Mouse (Mus musculus): ENCODE results near the gene Fabp2. TPM values are rescaled to one million over a fixed set of nuclear protein-coding genes. Genes with fewer than 3 reads are reported as not detected.

Fabp2 gene
- polyA plus RNA-seq, 1 experiment from 2014 or later: 1,335 TPM

GRCm38 (mm10) chr3:122916191-122916680 is 21.4 kb downstream of the Fabp2 start:
- no peaks in the 10 kb centered on the region for H3K27me3 ChIP-seq (replicated peaks; ENCODE audit: control insufficient read depth, insufficient read depth, low read length)
- H3K36me3 ChIP-seq (ENCODE audit: control insufficient read depth, insufficient read depth, low read length): no peaks in the 10 kb centered on the region
- no peak overlapping the region for H3K4me2 ChIP-seq (ENCODE audit: low read depth, low read length)
- no peak overlapping the region for H3K9ac ChIP-seq (ENCODE audit: low read depth, low read length)
- no peak overlapping the region for H3K27ac ChIP-seq (ENCODE audit: low read length)
- H3K9me3 ChIP-seq (ENCODE audit: control insufficient read depth, low read length): no peaks in the 10 kb centered on the region
- WGBS: 78% methylated on average over 6 of the region's 6 CpGs
- no peaks in the 10 kb centered on the region for H3K4me1 ChIP-seq (ENCODE audit: control insufficient read depth, insufficient read depth, low read length)
- ATAC-seq: no peak
- no peak overlapping the region for H3K4me3 ChIP-seq (ENCODE audit: low read length)

DNA sequence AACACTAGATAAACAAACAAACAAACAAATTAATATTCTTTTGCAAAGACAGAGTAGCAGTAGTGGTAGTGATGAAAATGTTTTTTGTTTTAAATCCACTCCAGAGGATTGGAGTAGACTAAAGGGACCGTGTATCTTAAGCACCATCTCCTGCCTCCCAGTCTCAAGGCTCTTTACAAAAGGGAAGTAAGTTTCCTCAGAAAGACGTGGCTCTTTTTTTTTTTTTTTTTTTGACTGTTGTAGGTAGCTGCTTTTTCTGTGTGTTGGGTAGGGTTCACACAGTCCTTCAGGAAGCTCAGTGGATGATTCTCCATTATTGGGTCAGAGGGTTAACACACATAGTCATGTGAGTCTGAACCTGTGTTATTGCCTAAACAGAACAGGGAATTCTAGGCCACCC is 23.8 kb downstream of the Fabp2 start:
- H3K36me3 ChIP-seq (ENCODE audit: control insufficient read depth, insufficient read depth, low read length): no peaks in the 10 kb centered on the region
- no peak overlapping the region for H3K4me3 ChIP-seq (ENCODE audit: low read length)
- 73% methylated on average over 2 of the region's 2 CpGs for WGBS
- H3K4me1 ChIP-seq (ENCODE audit: control insufficient read depth, insufficient read depth, low read length): no peaks in the 10 kb centered on the region
- H3K27me3 ChIP-seq (replicated peaks; ENCODE audit: control insufficient read depth, insufficient read depth, low read length): no peaks in the 10 kb centered on the region
- H3K4me2 ChIP-seq (ENCODE audit: low read depth, low read length): no peak overlapping the region
- H3K9ac ChIP-seq (ENCODE audit: low read depth, low read length): no peak overlapping the region
- no peak for ATAC-seq
- no peak overlapping the region for H3K27ac ChIP-seq (ENCODE audit: low read length)
- no peaks in the 10 kb centered on the region for H3K9me3 ChIP-seq (ENCODE audit: control insufficient read depth, low read length)

DNA sequence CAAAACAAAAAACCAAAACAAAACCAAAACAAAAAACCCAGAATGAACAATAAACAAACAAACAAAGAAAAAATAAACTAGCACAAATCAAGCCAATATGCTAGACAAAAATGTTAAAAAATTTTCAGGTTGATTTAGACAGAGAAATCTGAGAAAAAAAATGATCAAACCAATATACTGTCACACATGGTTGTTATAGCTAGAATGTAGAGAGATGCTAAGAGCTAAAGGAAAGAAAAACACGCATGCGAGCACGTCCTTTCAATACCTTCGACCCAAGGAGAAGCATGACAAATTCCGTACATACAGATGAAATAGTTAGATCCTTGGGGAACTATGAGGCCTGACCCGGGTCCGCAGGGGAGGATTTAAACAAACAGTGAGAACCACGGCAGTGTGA is 24.4 kb downstream of the Fabp2 start, which contains the start of gene Gm10959:
Gene Gm10959, minus strand, starts transcription at position 101 of the 400 bp plus-strand sequence.
- Histone ChIP-seq H3K36me3 (ENCODE audit: control insufficient read depth, insufficient read depth, low read length) (no peaks in the 10 kb centered on the region), H3K4me2 (ENCODE audit: low read depth, low read length) (no peak within 1 kb of the TSS), H3K4me3 (ENCODE audit: low read length) (no peak within 1 kb of the TSS), H3K27ac (ENCODE audit: low read length) (no peak within 1 kb of the TSS), H3K9me3 (ENCODE audit: control insufficient read depth, low read length) (no peaks in the 10 kb centered on the region), H3K4me1 (ENCODE audit: control insufficient read depth, insufficient read depth, low read length) (no peaks in the 10 kb centered on the region), H3K9ac (ENCODE audit: low read depth, low read length) (no peak within 1 kb of the TSS), H3K27me3 (replicated peaks; ENCODE audit: control insufficient read depth, insufficient read depth, low read length) (no peaks in the 10 kb centered on the region)
- no peak for ATAC-seq
- 84% methylated on average over 8 of the region's 8 CpGs for WGBS

DNA sequence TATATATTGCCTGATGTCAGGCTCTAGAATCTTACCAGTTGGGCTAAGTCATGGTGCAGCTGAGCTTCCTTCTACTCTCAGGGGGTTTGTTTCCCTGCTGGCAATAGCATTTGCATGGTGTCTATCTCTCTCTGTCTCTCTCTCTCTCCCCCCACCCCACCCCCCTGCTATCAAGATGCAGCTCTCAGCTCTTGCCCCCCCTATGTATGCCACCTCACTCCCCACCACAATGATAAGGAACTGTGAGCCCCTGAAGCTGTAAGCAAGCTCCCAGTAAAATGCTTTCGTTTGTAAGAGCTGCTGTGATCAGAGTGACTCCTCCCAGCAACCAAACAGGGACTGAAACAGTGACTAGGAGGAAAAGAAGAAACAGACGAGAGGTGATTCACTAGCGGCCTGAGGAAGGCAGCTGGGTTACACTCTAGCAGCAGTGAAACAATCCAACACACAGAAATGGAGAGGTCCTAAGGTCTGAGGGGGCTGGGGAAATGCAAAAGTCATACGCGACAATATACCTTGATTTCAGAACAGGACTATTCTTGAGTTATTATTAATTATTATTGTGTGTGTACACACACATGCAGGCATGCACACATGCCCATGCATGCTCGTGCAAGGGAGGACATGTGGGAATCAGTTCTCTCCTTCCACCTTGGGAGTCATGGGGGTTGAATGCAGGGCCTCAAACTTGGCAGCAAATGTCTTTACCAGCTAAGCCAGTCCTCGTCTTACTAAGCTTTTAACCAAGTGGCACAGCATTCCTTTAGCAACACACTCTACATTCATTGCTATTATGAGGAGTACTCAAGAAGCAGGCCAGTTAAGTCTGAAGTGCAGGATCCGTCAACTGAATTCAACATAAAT is 25.9 kb downstream of the Fabp2 start:
- Histone ChIP-seq H3K4me3 (ENCODE audit: low read length) (no peak overlapping the region), H3K36me3 (ENCODE audit: control insufficient read depth, insufficient read depth, low read length) (no peaks in the 10 kb centered on the region), H3K9me3 (ENCODE audit: control insufficient read depth, low read length) (no peaks in the 10 kb centered on the region), H3K4me1 (ENCODE audit: control insufficient read depth, insufficient read depth, low read length) (no peaks in the 10 kb centered on the region), H3K4me2 (ENCODE audit: low read depth, low read length) (no peak overlapping the region), H3K9ac (ENCODE audit: low read depth, low read length) (no peak overlapping the region), H3K27me3 (replicated peaks; ENCODE audit: control insufficient read depth, insufficient read depth, low read length) (no peaks in the 10 kb centered on the region), H3K27ac (ENCODE audit: low read length) (no peak overlapping the region)
- ATAC-seq: no peak
- 61% methylated on average over 8 of the region's 8 CpGs for WGBS

- Histone ChIP-seq H3K4me2 (ENCODE audit: low read depth, low read length) (no peak overlapping the region), H3K9ac (ENCODE audit: low read depth, low read length) (no peak overlapping the region), H3K4me3 (ENCODE audit: low read length) (no peak overlapping the region), H3K27ac (ENCODE audit: low read length) (peak overlapping the region; percentile 57), H3K27me3 (replicated peaks; ENCODE audit: control insufficient read depth, insufficient read depth, low read length) (no peaks in the 10 kb centered on the region), H3K4me1 (ENCODE audit: control insufficient read depth, insufficient read depth, low read length) (no peaks in the 10 kb centered on the region), H3K36me3 (ENCODE audit: control insufficient read depth, insufficient read depth, low read length) (no peaks in the 10 kb centered on the region), H3K9me3 (ENCODE audit: control insufficient read depth, low read length) (no peaks in the 10 kb centered on the region)
- 67% methylated on average over 8 of the region's 8 CpGs for WGBS
- ATAC-seq: no peak; the same call in 1 of the 2 replicates
Observed at GRCm38 (mm10) chr3:122921676-122922527, 27.0 kb downstream of the Fabp2 start.

DNA sequence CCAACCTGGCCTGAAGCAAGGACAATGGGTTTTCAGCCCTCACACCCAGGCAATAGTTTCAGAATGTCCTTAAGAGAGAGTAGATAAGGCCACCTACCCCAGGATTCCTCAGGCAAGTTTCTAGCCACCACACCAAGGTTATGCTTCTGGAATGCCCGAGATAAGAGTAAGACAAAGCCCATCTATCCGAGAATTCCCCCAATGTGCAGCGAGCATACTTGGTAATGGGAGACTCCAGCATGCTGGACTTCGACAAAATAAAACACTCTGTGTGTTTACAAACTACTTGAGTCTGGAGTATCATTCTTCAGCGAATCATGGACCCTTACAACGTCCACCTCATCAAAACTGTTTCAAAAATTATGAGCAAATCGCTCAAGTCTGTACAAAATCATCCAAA is 28.3 kb downstream of the Fabp2 start:
- Histone ChIP-seq H3K4me3 (ENCODE audit: low read length) (peak overlapping the region; percentile 69), H3K27me3 (replicated peaks; ENCODE audit: control insufficient read depth, insufficient read depth, low read length) (no peaks in the 10 kb centered on the region), H3K4me1 (ENCODE audit: control insufficient read depth, insufficient read depth, low read length) (no peaks in the 10 kb centered on the region), H3K9ac (ENCODE audit: low read depth, low read length) (peak overlapping the region; percentile 75; the same call in 1 of the 2 replicates), H3K9me3 (ENCODE audit: control insufficient read depth, low read length) (no peaks in the 10 kb centered on the region), H3K27ac (ENCODE audit: low read length) (peak overlapping the region; percentile 88; the same call in 1 of the 2 replicates), H3K36me3 (ENCODE audit: control insufficient read depth, insufficient read depth, low read length) (no peaks in the 10 kb centered on the region), H3K4me2 (ENCODE audit: low read depth, low read length) (peak overlapping the region; percentile 62)
- ATAC-seq: no peak
- 42% methylated on average over 7 of the region's 7 CpGs for WGBS

DNA sequence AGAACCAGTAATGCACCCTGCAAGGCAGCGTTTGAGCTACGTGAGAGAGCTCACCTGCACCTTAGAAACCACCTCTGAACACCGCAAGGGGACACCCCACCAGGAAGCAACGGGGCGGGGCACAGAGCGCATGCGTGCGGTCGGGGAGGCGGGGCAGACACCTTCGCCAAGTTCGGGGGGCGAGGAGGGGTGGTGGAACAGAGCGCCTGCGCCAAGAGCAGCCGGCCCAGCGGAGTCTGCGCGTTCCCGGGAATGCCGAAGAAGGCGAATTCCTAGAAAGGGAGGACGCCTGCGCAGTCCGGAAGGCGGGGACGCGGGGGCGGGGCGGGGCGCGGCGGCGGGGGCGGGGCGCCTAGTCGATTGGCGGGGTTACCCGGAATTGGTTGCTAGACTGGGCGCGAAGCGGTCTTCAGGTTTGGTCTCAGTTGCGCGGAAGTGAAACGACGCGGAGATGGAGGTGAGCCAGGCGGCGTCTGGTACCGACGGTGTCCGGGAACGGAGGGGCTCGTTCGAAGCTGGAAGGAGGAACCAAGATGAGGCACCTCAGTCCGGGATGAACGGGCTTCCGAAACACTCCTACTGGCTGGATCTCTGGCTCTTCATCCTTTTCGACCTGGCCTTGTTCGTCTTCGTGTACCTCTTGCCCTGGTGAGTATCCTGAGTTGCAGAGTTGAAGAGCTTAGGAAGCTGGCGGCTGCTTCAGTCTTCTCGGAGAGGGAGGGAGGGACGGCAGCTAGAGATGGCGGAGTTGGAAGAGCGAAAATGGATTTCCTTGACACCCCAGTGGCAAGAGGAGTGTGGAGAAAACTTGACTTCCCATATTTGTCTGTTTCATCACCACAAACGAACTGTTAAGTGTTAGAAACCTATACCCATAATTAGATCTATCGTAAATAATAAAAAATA is 29.4 kb downstream of the Fabp2 start, which contains the start of gene 1810037I17Rik:
Gene 1810037I17Rik, plus strand, starts transcription at position 195 of the 906 bp plus-strand sequence.
- Histone ChIP-seq H3K36me3 (ENCODE audit: control insufficient read depth, insufficient read depth, low read length) (no peaks in the 10 kb centered on the region), H3K27ac (ENCODE audit: low read length) (peak within 1 kb of the TSS; percentile 93), H3K4me3 (ENCODE audit: low read length) (peak within 1 kb of the TSS; percentile 69), H3K27me3 (replicated peaks; ENCODE audit: control insufficient read depth, insufficient read depth, low read length) (no peaks in the 10 kb centered on the region), H3K4me1 (ENCODE audit: control insufficient read depth, insufficient read depth, low read length) (no peaks in the 10 kb centered on the region), H3K9me3 (ENCODE audit: control insufficient read depth, low read length) (no peaks in the 10 kb centered on the region), H3K4me2 (ENCODE audit: low read depth, low read length) (peak within 1 kb of the TSS; percentile 67), H3K9ac (ENCODE audit: low read depth, low read length) (peak within 1 kb of the TSS; percentile 75)
- under 1% methylated on average over 61 of the region's 68 CpGs for WGBS
- peak; percentile 97 for ATAC-seq

GRCm38 (mm10) chr3:122929723-122930122 is 34.9 kb downstream of the Fabp2 start:
- no peak overlapping the region for H3K27ac ChIP-seq (ENCODE audit: low read length)
- no peak overlapping the region for H3K4me2 ChIP-seq (ENCODE audit: low read depth, low read length)
- no peaks in the 10 kb centered on the region for H3K9me3 ChIP-seq (ENCODE audit: control insufficient read depth, low read length)
- H3K9ac ChIP-seq (ENCODE audit: low read depth, low read length): no peak overlapping the region
- H3K36me3 ChIP-seq (ENCODE audit: control insufficient read depth, insufficient read depth, low read length): 0 out of 2 replicates have a peak, but pooled peaks cover 3% of the 10 kb centered on the region
- H3K27me3 ChIP-seq (replicated peaks; ENCODE audit: control insufficient read depth, insufficient read depth, low read length): no peaks in the 10 kb centered on the region
- no peaks in the 10 kb centered on the region for H3K4me1 ChIP-seq (ENCODE audit: control insufficient read depth, insufficient read depth, low read length)
- no peak for ATAC-seq
- no peak overlapping the region for H3K4me3 ChIP-seq (ENCODE audit: low read length)
- 91% methylated on average over 6 of the region's 6 CpGs for WGBS

All from intestine, embryonic 16.5 days (tissue).